Mouse (Mus musculus): ENCODE results near the gene Tmem221. TPM values are rescaled to one million over a fixed set of nuclear protein-coding genes. Genes with fewer than 3 reads are reported as not detected.

Gene Tmem221
- polyA plus RNA-seq, 1 experiment = not detected

GRCm38 (mm10) chr8:71511644-71512043, 47.0 kb downstream of the Tmem221 start, which contains the start of gene Plvap:
Gene Plvap (minus strand): TSS chr8:71511752.
- Histone ChIP-seq H3K27ac (ENCODE audit: insufficient read depth, low read depth, low read length) (no peak within 1 kb of the TSS), H3K4me1 (ENCODE audit: control insufficient read depth, insufficient read depth, low read length) (peaks cover 8% of the 10 kb centered on the region; the same call in 1 of the 2 replicates), H3K4me3 (ENCODE audit: insufficient read depth, low read depth, low read length) (no peak within 1 kb of the TSS)
- no peak for TF ChIP-seq POLR2A (IDR thresholded peaks at IDR 0.05; ENCODE audit: insufficient read depth, low read depth, low read length)
- TF ChIP-seq CTCF (IDR thresholded peaks at IDR 0.05; ENCODE audit: insufficient read depth, low read depth, low read length) = no peak
- WGBS = 80% methylated on average over 14 of the region's 14 CpGs

DNA sequence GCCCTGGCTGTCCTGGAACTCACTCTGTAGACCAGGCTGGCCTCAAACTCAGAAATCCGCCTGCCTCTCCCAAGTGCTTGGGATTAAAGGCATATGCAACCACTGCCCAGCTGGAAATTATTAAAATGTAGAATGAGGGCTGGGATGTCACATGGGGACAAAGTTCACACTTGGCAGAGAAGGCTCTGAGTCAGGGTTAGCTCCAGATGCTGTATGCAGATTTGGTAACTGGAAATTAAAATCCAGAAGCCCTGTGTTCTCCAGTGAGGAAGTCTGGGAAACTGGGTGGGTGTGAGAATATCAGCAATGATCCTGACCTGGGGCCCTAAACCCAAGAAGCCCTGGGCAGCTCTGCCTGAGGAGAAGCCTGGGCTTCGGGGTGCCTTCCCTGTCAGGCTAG, 49.4 kb downstream of the Tmem221 start:
- H3K4me3 ChIP-seq (ENCODE audit: insufficient read depth, low read depth, low read length) = no peak overlapping the region
- 74% methylated on average over 2 of the region's 2 CpGs for WGBS
- H3K27ac ChIP-seq (ENCODE audit: insufficient read depth, low read depth, low read length) = no peak overlapping the region
- H3K4me1 ChIP-seq (ENCODE audit: control insufficient read depth, insufficient read depth, low read length) = peaks cover 8% of the 10 kb centered on the region; the same call in 1 of the 2 replicates
- TF ChIP-seq CTCF (IDR thresholded peaks at IDR 0.05; ENCODE audit: insufficient read depth, low read depth, low read length) = no peak

DNA sequence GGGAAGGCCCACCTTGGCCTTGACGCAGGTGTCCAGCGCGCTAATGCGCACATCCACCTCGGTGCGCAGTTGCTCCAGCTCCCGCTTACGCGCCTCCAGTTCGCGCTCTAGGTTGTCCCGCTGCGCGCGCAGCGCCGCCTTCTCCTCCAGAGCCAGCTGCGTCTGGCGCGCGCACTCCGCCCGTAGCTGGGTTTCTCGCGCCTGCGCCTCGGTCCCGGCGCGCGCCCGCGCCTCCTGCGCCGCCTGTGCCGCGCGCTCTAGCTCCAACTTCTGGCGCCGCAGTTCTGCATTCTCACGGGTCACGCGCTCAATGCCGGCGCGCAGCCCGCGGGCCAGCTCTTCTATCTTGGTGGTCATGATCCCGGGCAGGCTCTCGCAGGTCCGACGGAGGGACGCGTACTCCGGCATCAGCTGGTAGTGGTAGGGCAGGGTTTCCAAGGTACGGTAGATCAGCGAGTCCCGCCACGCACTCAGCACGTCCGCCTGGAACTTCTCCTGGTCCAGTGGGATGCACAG, 51.0 kb downstream of the Tmem221 start:
- no peak overlapping the region for H3K27ac ChIP-seq (ENCODE audit: insufficient read depth, low read depth, low read length)
- under 1% methylated on average over 61 of the region's 61 CpGs for WGBS
- H3K4me1 ChIP-seq (ENCODE audit: control insufficient read depth, insufficient read depth, low read length) = peaks cover 8% of the 10 kb centered on the region; the same call in 1 of the 2 replicates
- H3K4me3 ChIP-seq (ENCODE audit: insufficient read depth, low read depth, low read length) = peak overlapping the region; percentile 55
- TF ChIP-seq POLR2A (IDR thresholded peaks at IDR 0.05; ENCODE audit: insufficient read depth, low read depth, low read length) (0 out of 2 replicates have a peak, but pooled peaks have one; percentile 35), CTCF (IDR thresholded peaks at IDR 0.05; ENCODE audit: insufficient read depth, low read depth, low read length) (no peak)

- 57% methylated on average over 4 of the region's 4 CpGs for WGBS
- TF ChIP-seq CTCF (IDR thresholded peaks at IDR 0.05; ENCODE audit: insufficient read depth, low read depth, low read length) = no peak
- TF ChIP-seq POLR2A (IDR thresholded peaks at IDR 0.05; ENCODE audit: insufficient read depth, low read depth, low read length) = no peak
- no peak overlapping the region for H3K4me3 ChIP-seq (ENCODE audit: insufficient read depth, low read depth, low read length)
- peaks cover 8% of the 10 kb centered on the region; the same call in 1 of the 2 replicates for H3K4me1 ChIP-seq (ENCODE audit: control insufficient read depth, insufficient read depth, low read length)
- H3K27ac ChIP-seq (ENCODE audit: insufficient read depth, low read depth, low read length) = no peak overlapping the region
Measured at GRCm38 (mm10) chr8:71505979-71506378, 52.7 kb downstream of the Tmem221 start.

GRCm38 (mm10) chr8:71505326-71505725, 53.3 kb downstream of the Tmem221 start:
- no peak overlapping the region for H3K4me3 ChIP-seq (ENCODE audit: insufficient read depth, low read depth, low read length)
- WGBS = 94% methylated on average over 4 of the region's 4 CpGs
- no peak overlapping the region for H3K27ac ChIP-seq (ENCODE audit: insufficient read depth, low read depth, low read length)
- TF ChIP-seq CTCF (IDR thresholded peaks at IDR 0.05; ENCODE audit: insufficient read depth, low read depth, low read length) (no peak), POLR2A (IDR thresholded peaks at IDR 0.05; ENCODE audit: insufficient read depth, low read depth, low read length) (no peak)
- peaks cover 8% of the 10 kb centered on the region; the same call in 1 of the 2 replicates for H3K4me1 ChIP-seq (ENCODE audit: control insufficient read depth, insufficient read depth, low read length)

- H3K27ac ChIP-seq (ENCODE audit: insufficient read depth, low read depth, low read length) = no peak overlapping the region
- H3K4me1 ChIP-seq (ENCODE audit: control insufficient read depth, insufficient read depth, low read length) = 0 out of 2 replicates have a peak, but pooled peaks cover 5% of the 10 kb centered on the region
- WGBS = 89% methylated on average over 4 of the region's 4 CpGs
- TF ChIP-seq CTCF (IDR thresholded peaks at IDR 0.05; ENCODE audit: insufficient read depth, low read depth, low read length) = no peak
- TF ChIP-seq POLR2A (IDR thresholded peaks at IDR 0.05; ENCODE audit: insufficient read depth, low read depth, low read length) = no peak
- H3K4me3 ChIP-seq (ENCODE audit: insufficient read depth, low read depth, low read length) = no peak overlapping the region
Measured at GRCm38 (mm10) chr8:71504349-71504748, 54.3 kb downstream of the Tmem221 start.

Other genes starting within 250 kb of the Tmem221 start
- gene Use1, start 192.0 kb downstream of the Tmem221 start, polyA plus RNA-seq (2012; ENCODE audit: insufficient read depth, insufficient read length, low replicate concordance, missing spikeins) = not detected in 2 replicates
- gene Ocel1, start 187.6 kb downstream of the Tmem221 start, polyA plus RNA-seq (2012; ENCODE audit: insufficient read depth, insufficient read length, low replicate concordance, missing spikeins) = not detected in 2 replicates
- gene Nr2f6, start 176.9 kb downstream of the Tmem221 start, polyA plus RNA-seq (2012; ENCODE audit: insufficient read depth, insufficient read length, low replicate concordance, missing spikeins) = not detected in 2 replicates
- not detected in 2 replicates for gene Ushbp1, start 163.1 kb downstream of the Tmem221 start, polyA plus RNA-seq (2012; ENCODE audit: insufficient read depth, insufficient read length, low replicate concordance, missing spikeins)
- not detected in 2 replicates for gene Babam1, start 162.0 kb downstream of the Tmem221 start, polyA plus RNA-seq (2012; ENCODE audit: insufficient read depth, insufficient read length, low replicate concordance, missing spikeins)
- gene Ankle1, start 152.9 kb downstream of the Tmem221 start, polyA plus RNA-seq (2012; ENCODE audit: insufficient read depth, insufficient read length, low replicate concordance, missing spikeins) = not detected in 2 replicates
- gene Abhd8, start 95.2 kb downstream of the Tmem221 start, polyA plus RNA-seq (2012; ENCODE audit: insufficient read depth, insufficient read length, low replicate concordance, missing spikeins) = not detected in 2 replicates
- not detected in 2 replicates for gene Mrpl34, start 93.9 kb downstream of the Tmem221 start, polyA plus RNA-seq (2012; ENCODE audit: insufficient read depth, insufficient read length, low replicate concordance, missing spikeins)
- gene Dda1, start 89.7 kb downstream of the Tmem221 start, polyA plus RNA-seq (2012; ENCODE audit: insufficient read depth, insufficient read length, low replicate concordance, missing spikeins) = not detected in 2 replicates
- gene Ano8, start 72.9 kb downstream of the Tmem221 start, polyA plus RNA-seq (2012; ENCODE audit: insufficient read depth, insufficient read length, low replicate concordance, missing spikeins) = not detected in 2 replicates
- gene Gtpbp3, start 70.8 kb downstream of the Tmem221 start, polyA plus RNA-seq (2012; ENCODE audit: insufficient read depth, insufficient read length, low replicate concordance, missing spikeins) = not detected in 2 replicates
- not detected in 2 replicates for gene Plvap, start 47.1 kb downstream of the Tmem221 start, polyA plus RNA-seq (2012; ENCODE audit: insufficient read depth, insufficient read length, low replicate concordance, missing spikeins)
- gene Ccdc194, start 33.2 kb downstream of the Tmem221 start, polyA plus RNA-seq (2012; ENCODE audit: insufficient read depth, insufficient read length, low replicate concordance, missing spikeins) = not detected in 2 replicates
- gene Bst2, start 21.4 kb downstream of the Tmem221 start, polyA plus RNA-seq (2012; ENCODE audit: insufficient read depth, insufficient read length, low replicate concordance, missing spikeins) = not detected in 2 replicates
- not detected in 2 replicates for gene Mvb12a, start 15.9 kb downstream of the Tmem221 start, polyA plus RNA-seq (2012; ENCODE audit: insufficient read depth, insufficient read length, low replicate concordance, missing spikeins)
- gene Nxnl1, start 7.7 kb upstream of the Tmem221 start, polyA plus RNA-seq (2012; ENCODE audit: insufficient read depth, insufficient read length, low replicate concordance, missing spikeins) = not detected in 2 replicates
- not detected in 2 replicates for gene Slc27a1, start 10.0 kb upstream of the Tmem221 start, polyA plus RNA-seq (2012; ENCODE audit: insufficient read depth, insufficient read length, low replicate concordance, missing spikeins)
- gene Pgls, start 33.3 kb upstream of the Tmem221 start, polyA plus RNA-seq (2012; ENCODE audit: insufficient read depth, insufficient read length, low replicate concordance, missing spikeins) = not detected in 2 replicates
- gene Fam129c, start 38.8 kb upstream of the Tmem221 start, polyA plus RNA-seq (2012; ENCODE audit: insufficient read depth, insufficient read length, low replicate concordance, missing spikeins) = not detected in 2 replicates
- 143 TPM in 1 of 2 replicates, not detected in the other for gene Colgalt1, start 52.1 kb upstream of the Tmem221 start, polyA plus RNA-seq (2012; ENCODE audit: insufficient read depth, insufficient read length, low replicate concordance, missing spikeins)
- not detected in 2 replicates for gene Unc13a, start 112.9 kb upstream of the Tmem221 start, polyA plus RNA-seq (2012; ENCODE audit: insufficient read depth, insufficient read length, low replicate concordance, missing spikeins)
- gene Jak3, start 117.4 kb upstream of the Tmem221 start, polyA plus RNA-seq (2012; ENCODE audit: insufficient read depth, insufficient read length, low replicate concordance, missing spikeins) = not detected in 2 replicates
- gene Insl3, start 130.3 kb upstream of the Tmem221 start, polyA plus RNA-seq (2012; ENCODE audit: insufficient read depth, insufficient read length, low replicate concordance, missing spikeins) = not detected in 2 replicates
- not detected in 2 replicates for gene B3gnt3, start 142.9 kb upstream of the Tmem221 start, polyA plus RNA-seq (2012; ENCODE audit: insufficient read depth, insufficient read length, low replicate concordance, missing spikeins)
- 90.9 TPM in 1 of 2 replicates, not detected in the other for gene Fcho1, start 166.8 kb upstream of the Tmem221 start, polyA plus RNA-seq (2012; ENCODE audit: insufficient read depth, insufficient read length, low replicate concordance, missing spikeins)